Mouse (Mus musculus): ENCODE measurements at regions not wholly inside any gene's neighbourhood (a gene's known extent, or its start where the extent isn't known, plus 50 kb on each side); places are given as distances from the start of the nearest gene placed in this dataset.

DNA sequence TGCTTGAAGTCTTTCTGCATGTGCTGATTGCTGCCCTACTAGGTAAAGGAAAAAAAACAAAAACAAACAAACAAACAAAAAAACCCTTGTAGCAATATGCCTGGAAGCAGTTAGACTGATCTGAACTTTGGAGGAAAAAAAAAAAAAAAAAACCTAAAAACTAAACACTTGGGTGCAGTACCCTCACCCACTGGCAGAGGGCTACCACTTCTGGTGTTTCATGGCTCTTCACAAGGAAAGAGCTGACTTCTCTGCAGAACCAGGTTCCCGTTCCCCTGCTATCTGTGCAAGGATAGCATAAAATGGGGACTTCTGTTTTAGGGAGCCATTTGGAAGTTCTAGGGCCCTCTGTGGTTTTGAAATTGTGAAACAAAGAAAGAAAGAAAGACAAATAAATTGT lies 52.2 kb upstream of the Otud4 start:
- peak; percentile 86 to 88 for DNase-seq

DNA sequence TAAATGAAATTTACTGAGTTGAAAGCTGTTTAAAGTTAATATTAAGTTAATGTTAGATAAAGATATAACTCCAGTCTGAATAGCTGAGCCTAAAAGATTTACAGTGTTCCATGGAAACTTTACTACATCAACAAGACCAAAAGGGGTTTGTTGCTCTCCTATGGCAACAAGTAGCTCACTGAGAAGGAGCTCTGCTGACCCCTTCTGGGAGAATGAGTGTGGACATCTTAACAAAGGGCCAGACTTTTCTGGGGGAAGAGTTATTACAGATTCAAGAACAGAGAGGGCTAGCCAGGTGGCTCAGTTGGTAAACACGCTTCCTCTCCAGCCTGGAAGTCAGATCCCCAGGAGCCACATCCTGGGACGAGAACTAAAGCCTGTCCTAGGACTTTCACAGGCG lies 54.5 kb upstream of the Otud4 start:
- DNase-seq = peak; percentile 71 to 78

DNA sequence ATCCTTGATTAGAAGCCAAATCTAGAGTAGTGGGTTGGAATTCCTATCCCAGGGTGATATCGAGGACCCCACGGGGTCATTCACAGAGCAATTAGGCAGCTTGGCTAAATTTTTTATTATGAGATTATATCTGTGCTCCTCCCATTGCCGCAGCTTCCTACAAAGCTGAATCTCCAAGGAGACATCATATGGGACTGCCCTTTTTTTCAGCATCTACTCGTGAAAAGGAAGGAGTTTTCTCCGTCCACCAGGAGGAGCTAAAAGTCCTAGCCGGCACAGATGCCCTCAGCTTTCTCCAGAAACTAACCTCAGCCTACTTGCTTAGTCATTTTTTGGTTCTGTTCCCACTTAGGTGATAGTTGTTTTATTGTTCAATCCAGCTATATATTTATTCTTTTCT lies 56.1 kb upstream of the Otud4 start:
- DNase-seq = peak; percentile 24 to 35

DNA sequence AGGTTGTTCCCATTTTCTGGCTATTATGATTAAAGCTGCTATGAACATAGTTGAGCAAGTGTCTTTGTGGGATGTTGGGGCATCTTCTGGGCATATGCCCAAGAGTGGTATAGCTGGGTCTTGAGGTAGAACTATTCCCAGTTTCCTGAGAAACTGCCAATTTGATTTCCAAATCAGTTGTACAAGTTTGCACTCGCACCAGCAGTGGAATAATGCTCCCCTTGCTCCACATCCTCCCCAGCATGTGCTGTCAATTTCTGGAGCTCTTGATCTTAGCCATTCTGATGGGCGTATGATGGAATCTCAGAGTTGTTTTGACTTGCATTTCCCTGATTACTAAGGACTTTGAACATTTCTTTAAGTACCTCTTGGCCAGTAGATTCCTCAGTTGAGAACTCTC lies 57.2 kb upstream of the Otud4 start:
- no peak for DNase-seq

DNA sequence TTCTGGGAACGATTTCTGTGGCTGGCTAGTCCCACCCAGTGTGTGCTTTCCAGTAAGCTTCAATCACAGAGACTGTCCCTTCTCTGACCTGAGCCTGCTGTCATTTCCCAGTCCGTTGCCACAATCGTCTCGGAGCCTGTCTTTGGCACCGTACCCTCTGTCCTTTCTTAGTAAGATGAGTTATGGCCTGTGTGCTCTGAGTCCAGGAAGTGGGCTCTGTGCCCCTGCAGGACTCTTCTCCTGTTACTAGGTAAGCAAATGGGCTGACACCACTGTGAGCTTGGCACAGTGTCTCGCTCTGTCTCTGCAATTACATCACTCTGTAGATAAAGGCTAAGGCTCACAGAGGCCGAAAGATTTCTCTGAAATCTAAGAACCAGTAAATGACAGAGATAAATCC lies 63.3 kb upstream of the Otud4 start:
- DNase-seq = peak in 1 of 2 experiments; percentile 22

DNA sequence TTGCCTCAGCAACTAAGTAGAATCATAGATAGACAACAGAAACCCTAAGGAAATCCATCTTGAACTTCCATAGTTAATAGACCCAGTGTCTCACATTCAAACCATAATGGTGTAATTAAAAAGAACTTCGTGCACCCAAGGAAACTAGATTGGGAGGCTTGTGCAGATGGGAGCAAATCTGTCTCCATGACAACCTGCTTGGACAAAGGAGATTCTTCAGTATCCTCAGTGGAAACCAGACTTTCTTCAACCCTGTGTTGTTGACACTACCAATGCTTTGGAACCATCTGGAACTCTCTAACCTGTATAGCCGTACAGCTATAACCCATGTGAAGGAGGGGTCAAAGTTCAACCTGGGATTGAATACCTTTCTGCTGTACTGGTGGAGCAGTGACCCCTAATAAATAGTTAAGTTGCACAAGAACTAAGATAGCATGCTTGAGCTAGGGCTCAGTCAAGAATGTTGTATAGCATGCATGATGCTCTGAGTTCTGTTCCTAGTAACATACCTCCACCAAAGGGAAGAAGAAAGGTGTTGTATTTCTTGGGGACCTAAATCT lies 64.2 kb upstream of the Otud4 start:
- DNase-seq = no peak

DNA sequence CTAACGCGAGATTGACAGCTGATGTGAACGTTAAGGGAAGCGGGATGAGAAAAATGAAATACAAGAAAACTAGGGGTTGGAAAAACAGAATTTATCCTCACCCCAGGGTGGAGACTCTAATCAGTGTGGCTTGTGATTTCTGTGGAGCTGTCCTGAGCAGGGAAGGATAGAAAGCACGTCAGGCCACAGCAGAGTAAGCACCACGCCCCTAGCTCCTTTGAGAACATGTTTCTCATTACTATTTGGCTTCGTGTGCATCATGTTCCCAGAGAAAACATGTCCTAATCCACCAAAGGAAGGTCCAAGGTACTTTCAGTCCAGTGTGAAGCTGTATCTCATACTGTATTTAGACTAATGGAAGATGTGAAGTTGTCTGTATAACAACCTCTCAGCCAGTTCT lies 65.9 kb upstream of the Otud4 start:
- no peak for DNase-seq

DNA sequence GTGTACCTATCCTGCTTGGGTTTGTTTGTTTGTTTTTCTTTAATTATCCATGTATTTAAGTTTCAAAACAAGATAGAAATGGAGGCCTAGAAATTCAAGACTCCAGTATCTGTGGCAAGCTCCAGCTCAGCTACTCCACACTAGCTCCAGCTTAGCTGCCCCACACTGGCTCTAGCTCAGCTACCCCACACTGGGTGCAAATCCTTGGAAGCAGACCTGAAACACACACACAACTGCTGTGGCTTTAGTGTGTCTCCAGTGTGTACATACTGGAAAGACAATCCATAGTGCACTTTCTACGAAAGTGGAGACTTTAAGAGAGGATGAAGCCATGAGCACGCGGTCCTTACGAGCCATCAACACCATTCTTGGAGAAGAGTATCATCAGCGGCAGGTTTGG lies 66.9 kb upstream of the Otud4 start:
- DNase-seq = no peak

DNA sequence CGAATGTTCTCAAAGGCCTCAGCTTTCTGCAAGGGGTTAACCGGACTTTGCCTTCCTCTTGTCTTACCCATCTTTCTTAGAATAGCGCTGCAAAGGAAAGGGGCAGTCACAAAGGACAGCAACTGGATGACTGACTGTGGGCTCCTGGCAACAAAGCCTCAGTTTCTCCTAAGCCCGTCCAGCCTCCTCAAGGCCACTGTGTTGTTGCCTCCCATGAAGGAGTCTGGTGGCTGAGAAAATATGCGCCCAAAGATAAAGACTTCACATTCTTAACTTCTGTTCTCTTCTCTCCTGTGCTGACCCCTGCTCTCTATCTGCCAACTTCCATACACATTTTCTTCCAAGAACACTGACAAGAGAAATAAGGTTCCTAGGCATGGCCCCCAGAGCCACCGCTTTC lies 76.3 kb upstream of the Otud4 start:
- no peak for DNase-seq

DNA sequence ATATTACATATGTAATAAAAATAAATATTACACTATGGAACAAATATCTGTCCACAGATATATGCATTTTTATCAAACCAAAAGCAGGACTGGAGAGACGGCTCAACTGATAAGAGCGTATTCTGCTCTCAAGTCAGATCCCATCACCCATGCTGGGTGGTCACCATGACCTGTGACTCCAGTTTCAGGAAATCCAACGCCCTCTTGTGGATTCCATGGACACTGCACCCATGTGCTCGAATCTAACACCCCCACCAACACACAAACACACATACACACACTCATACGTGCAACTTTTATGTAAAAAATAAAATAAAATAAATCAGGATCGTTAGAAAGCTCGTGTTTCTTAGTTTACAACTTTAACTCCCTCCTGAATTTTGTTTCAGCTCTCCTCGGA lies 76.7 kb upstream of the Otud4 start:
- DNase-seq = peak; percentile 16 to 33

DNA sequence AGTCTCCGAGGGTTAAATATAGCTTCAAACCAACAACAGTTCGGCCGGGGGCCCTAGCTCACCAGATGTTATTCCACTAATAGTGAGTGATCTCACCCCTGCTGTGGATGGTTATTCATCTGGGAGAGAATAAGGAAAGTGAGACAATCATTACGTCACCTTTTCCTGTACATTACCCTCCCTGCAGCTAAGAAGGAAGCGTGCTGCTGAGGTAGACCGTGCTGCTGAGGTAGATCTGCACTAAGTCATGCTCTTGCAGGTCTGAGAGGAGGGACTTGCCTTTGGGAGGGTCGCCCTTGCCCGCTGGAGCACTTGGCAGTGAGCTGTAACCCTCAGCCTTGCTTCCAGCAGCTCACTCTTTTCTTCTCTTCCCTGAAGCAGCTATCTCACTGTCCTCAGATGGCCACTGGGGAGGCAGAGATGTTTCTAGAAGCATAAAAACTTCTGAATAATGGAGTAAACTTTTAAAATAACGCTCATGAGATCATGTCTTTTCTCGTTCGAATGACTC lies 77.3 kb upstream of the Otud4 start:
- peak; percentile 11 to 23 for DNase-seq

DNA sequence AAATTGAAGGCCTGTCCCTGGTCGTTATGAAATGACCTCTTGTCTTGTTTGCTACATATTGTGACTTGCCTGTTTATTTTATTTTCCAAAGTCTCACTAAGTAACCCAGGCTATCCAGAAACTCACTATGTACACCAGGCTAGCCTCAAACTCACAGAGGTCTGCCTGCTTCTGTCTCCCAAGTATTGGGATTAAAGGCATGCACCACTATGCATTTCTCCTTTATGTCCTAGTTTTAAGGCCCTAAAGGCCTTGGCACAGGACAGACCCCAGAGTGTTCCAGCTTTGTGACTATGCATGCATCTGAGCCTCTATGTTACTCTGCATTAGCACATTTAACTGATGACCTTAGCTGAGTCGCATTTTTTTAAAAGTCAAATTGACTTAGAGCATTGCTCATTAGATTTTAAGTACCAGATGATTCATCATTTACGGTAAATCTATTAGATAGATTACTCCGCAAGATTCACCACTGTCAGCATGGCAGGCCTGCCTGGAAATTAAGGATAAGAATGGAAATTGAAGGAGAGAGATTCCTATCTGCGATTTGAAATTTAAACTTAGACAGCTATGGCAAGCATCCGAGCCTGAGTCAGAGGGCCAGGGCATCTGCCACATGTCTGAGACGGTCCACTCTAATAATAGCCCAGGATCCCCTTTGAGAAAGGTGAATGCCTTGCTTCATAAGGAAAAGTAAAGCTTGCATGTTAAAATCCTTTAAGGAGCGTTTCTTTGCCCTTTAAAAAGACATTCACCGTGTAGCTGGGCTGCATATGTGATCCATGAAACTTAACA lies 78.0 kb upstream of the Otud4 start:
- no peak for DNase-seq

DNA sequence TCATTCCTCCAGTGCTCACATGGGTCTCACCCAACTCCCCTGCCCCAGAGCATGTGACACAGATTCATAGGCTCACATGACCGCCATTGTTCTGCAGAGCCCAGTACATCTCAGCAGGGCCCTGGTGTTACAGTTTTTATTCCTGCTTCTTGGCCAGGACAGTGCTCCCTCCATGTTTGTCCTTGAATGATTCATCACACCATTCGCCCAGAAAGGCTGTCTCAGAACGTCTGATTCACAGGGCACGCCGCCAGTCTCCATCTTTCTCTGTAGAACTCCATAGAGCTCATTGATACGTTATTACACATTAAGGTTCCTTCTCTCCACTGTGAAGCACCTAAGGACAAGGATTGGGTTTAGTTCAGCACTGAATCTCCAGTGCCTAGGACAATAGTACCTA lies 79.9 kb upstream of the Otud4 start:
- DNase-seq = no peak

DNA sequence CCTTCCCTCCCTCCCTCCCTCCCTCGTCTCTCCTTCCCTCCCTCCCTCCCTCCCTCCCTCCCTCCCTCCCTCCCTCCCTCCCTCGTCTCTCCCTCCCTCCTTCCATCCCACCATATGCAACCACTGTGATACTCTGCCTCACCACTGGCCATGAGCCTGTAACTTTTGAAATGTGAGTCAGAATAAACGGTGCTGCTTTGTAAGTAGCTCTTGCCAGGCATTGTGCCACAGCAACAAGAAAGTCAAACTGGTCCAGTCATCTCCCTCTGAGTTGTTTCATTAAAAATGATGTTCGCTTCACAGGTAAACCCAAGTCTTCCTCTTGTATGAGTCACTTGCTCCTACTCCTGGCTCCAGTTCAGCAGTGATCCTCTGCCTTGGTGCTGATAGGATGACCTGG lies 85.1 kb upstream of the Otud4 start:
- DNase-seq = no peak

DNA sequence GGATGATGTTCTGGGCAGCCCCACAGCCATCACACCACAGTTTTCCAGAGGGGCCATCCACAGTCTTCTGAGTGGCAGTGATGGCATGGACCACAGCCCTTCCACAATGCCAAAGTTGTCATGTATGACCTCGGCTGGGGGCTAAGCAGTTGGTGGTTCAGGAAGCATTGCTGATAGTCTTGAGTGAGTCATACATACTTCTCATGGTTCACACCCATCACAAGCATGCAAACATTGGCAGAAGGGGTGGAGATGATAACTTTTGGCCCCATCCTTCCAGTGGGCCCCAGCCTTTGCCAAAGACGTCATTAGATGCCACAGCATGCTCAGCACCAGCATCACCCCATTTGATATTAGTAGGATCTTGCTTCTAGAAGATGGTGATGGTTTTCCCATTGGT lies 89.3 kb upstream of the Otud4 start:
- no peak for DNase-seq

DNA sequence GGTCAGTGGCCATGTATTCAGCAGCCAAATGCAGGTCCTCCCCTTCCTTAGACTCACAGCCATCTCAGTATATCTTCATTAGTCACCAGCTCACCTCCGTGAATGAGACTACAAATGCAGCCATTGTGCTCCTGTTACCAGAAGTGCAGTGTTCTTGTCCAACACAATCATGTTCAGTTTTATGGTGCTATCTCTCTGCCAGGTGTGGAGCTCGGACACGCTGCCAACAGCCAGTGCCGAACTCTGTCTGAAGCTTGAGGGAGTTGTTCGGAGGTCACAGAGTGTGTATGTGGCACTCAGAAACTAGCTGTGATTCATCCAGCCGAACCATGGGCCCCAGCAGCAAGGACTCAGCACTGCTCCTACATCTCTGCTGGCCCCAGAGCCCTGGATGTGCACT lies 91.3 kb upstream of the Otud4 start:
- DNase-seq = no peak

DNA sequence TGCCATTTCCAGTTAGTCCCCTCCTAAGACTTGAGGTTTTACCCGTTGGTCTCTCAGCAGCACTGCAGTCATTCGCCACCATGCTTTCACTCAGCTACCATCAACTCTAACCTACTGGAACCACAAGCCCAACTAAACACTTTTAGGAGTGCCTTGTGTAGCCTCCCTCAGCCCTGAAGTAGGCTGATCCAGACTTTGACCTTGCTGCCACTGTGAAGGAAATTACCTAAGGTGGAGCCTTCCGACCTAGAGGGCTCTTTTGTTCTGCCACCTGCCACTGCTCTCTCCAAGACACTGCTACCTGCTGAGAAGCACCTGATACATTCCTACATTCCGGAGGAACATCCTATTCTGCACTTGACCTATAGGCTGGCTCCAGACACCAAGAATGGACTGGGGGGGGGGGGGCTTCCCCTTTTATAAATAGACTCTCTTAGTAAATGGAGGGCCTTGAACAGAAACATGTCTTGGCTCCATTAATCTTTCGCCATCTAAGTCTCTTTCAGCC lies 93.5 kb upstream of the Otud4 start:
- DNase-seq = no peak

DNA sequence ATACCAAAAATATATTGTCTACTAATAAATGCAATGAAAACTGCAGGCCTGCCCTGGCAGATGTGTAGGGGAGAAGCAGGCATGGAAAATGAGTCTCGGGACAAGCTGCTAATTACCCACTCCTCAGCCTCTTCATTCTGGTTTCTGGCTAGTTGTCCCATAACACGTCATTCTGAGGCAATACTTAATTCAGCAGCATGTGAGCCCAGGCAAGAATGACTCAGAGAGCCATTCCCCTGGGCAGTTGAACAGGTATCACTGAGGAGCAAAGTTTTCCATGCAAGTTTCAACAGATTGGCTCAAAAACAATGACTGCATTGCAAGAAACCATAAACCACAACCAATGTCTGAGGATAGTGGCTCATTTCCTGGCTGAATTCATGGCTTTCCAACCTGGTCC lies 97.0 kb upstream of the Otud4 start:
- DNase-seq = no peak

DNA sequence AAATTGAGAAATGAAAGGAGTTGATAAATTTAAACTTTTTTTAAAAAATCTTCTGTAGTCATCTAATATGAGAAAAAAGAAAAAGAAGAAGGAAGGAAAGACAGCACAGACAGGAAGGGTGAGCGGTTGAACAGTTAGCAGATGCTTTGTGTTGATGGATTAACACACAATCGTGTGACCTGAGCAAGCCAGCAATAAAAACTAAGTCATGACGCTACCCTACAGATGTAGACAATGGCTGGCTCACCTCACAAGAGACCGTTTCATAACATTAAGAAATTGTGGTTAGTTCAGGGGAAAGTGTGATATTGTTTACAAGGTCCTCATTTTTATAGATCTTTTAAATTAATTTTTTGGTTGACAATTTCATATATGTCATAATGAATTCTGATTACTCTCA lies 99.4 kb upstream of the Otud4 start:
- no peak for DNase-seq

DNA sequence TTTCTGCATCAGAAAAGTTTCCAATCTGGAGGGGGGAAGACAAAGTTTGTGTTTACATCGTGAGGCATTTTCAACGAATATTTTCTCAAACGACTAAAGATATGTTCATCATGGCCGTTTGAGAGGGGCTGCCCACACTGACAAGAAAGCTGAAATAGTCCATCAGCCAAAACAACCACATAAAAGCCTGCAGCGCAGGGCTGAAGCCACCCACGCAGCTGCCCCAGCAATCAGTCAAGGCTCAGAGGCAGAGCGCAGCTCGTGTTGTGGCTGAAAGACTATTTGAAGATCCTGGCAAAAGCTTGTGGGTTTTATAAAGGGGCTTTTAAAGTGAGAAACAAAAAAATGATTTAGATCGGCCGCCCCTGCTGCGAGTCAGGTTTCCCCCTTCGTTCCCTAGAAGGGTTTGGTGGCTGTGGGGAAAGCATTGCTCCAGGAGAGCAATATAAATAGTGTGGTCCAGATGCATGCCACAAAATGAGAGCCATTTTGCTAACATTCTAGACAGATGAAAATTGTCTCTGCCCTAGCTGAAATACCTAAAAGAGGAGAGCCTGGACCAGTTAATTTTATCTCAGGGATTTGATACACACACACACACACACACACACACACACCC lies 105.0 kb upstream of the Otud4 start:
- peak; percentile 35 to 58 for DNase-seq

DNA sequence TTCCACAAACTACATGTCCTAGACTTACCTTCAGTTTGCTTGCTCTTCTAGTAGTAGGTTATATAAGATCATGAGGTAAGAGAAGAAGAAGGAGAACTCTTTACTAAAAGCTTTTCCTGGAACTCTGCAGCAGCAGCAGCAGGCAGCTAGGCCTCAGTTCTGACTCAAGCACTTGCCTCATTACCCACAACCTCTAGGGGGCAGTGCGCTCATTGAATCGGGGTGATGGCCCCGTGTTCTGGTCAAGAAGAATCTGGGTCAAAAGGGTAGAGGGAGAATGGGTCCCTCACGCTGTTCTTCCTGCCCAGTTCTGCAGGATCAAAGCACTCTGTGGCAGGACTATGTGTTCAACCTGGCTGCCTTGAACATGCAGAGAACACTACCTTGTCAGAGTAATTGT lies 109.9 kb upstream of the Otud4 start:
- peak in 1 of 2 experiments; percentile 4 for DNase-seq

DNA sequence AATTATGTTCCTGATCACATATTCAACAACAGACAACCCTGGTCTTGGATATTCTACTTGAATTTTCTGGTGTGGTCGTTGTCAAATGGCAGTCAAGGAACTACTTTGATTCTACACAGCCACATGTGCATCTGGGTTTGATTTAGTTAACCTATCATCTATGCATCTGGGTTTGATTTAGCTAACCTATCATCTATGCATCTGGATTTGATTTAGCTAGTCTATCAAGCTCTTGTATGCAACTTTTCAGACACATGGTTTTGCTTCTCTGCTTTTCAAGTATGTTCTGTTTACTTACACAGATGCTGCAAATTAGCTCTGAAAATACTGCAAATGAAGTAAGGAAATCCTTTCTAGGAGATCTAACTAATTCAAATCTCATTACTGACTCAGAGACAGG lies 117.4 kb upstream of the Otud4 start:
- no peak for DNase-seq

DNA sequence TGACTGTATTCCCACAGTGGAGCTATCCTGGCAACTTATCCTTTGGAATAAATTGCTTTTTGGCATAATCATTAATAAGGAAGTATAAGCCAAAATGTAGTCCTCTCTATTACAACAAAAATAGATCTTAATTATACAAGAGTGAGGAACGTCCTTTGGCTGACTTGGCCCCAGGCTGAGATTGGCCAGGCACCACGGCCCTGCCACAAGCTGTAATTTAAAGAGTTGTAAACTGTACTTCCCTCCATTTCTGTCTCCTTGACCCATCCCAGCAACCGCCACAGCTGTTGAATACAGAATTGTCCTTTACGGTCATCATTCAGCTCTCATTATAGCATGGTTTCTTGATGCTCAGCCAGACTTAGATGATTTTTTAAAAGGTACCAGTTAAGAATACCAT lies 119.6 kb upstream of the Smad1 start:
- DNase-seq = peak; percentile 55 to 58

DNA sequence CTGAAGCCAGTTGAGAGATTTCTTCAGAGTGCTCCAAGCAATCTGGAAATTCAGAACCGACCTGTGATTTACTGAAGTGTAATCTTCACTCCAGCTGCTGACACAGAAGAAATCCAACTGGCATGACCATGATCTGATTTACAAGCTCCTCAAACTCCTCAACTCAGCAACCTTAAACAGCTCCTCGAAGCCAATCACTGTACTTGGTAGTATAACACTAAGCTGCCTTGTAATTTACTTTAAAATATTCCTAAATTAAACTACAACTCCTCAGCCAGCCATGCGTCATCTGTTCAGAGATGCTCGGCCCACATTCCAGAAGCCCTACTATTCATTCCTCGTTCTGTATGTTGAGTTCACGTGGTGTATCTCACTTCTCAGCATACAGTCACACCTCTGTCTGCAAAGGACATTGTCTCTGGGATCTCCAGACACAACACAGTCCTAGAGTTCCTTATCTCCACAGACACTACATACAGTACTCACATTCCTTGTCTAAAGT lies 116.0 kb upstream of the Smad1 start:
- no peak for DNase-seq
